Mouse (Mus musculus): ENCODE results near the gene Rassf5. TPM values are rescaled to one million over a fixed set of nuclear protein-coding genes. Genes with fewer than 3 reads are reported as not detected.

The Rassf5 gene
- polyA plus RNA-seq, 1 experiment = 9.8 TPM

GRCm38 (mm10) chr1:131180386-131180785, 64.7 kb downstream of the Rassf5 start:
- H3K27me3 ChIP-seq (ENCODE audit: control insufficient read depth, insufficient read depth, insufficient read length) = no peaks in the 10 kb centered on the region
- H3ac ChIP-seq (ENCODE audit: control insufficient read depth, insufficient read length) = no peak overlapping the region
- no peak overlapping the region for H3K4me2 ChIP-seq (ENCODE audit: low read depth)
- H3K4me3 ChIP-seq = no peak overlapping the region
- TF ChIP-seq REST (IDR thresholded peaks at IDR 0.05; ENCODE audit: insufficient read depth, insufficient read length) = no peak
- H3K36me3 ChIP-seq (ENCODE audit: control insufficient read depth, insufficient read depth) = peaks cover 4% of the 10 kb centered on the region
- no peaks in the 10 kb centered on the region for H3K79me2 ChIP-seq (ENCODE audit: control insufficient read depth, insufficient read depth)

- Histone ChIP-seq H3K79me2 (ENCODE audit: control insufficient read depth, insufficient read depth) (no peaks in the 10 kb centered on the region), H3ac (ENCODE audit: control insufficient read depth, insufficient read length) (no peak overlapping the region), H3K4me3 (no peak overlapping the region), H3K4me2 (ENCODE audit: low read depth) (no peak overlapping the region), H3K27me3 (ENCODE audit: control insufficient read depth, insufficient read depth, insufficient read length) (no peaks in the 10 kb centered on the region), H3K36me3 (ENCODE audit: control insufficient read depth, insufficient read depth) (peaks cover 10% of the 10 kb centered on the region)
- no peak for TF ChIP-seq POLR2A (IDR thresholded peaks at IDR 0.05; ENCODE audit: insufficient read length, low read depth)
- TF ChIP-seq POLR2AphosphoS2 (IDR thresholded peaks at IDR 0.05; ENCODE audit: insufficient read length, low read depth) = no peak
- no peak for TF ChIP-seq CEBPB (IDR thresholded peaks at IDR 0.05; ENCODE audit: insufficient read depth, poor library complexity, severe bottlenecking)
- TF ChIP-seq SRF (IDR thresholded peaks at IDR 0.05; ENCODE audit: control insufficient read depth, insufficient read length, low read depth) = no peak
- no peak for TF ChIP-seq TCF12 (IDR thresholded peaks at IDR 0.05; ENCODE audit: insufficient read depth, poor library complexity, severe bottlenecking)
- no peak for TF ChIP-seq MAX (IDR thresholded peaks at IDR 0.05; ENCODE audit: low read depth)
- TF ChIP-seq USF1 (IDR thresholded peaks at IDR 0.05; ENCODE audit: low read depth) = no peak
- no peak for TF ChIP-seq E2F4 (IDR thresholded peaks at IDR 0.05; ENCODE audit: insufficient read depth)
- TF ChIP-seq TCF3 (IDR thresholded peaks at IDR 0.05; ENCODE audit: insufficient read length, low read depth) = no peak
- TF ChIP-seq REST (IDR thresholded peaks at IDR 0.05; ENCODE audit: insufficient read depth, insufficient read length) = no peak
- no peak for TF ChIP-seq MYOD1 (IDR thresholded peaks at IDR 0.05; ENCODE audit: control insufficient read depth in 1 of 3, insufficient read length in 2 of 3, low read depth in 2 of 3)
- TF ChIP-seq MYOG (IDR thresholded peaks at IDR 0.05; ENCODE audit: control insufficient read depth in 1 of 3, insufficient read depth in 1 of 3, insufficient read length in 2 of 3, low read depth in 2 of 3) = no peak
Observed at GRCm38 (mm10) chr1:131178083-131178482, 67.0 kb downstream of the Rassf5 start.

GRCm38 (mm10) chr1:131177249-131177648, 67.8 kb downstream of the Rassf5 start:
- H3K36me3 ChIP-seq (ENCODE audit: control insufficient read depth, insufficient read depth) = peaks cover 14% of the 10 kb centered on the region
- TF ChIP-seq MYOD1 (IDR thresholded peaks at IDR 0.05; ENCODE audit: control insufficient read depth in 1 of 3, insufficient read length in 2 of 3, low read depth in 2 of 3) (no peak), CEBPB (IDR thresholded peaks at IDR 0.05; ENCODE audit: insufficient read depth, poor library complexity, severe bottlenecking) (no peak), TCF12 (IDR thresholded peaks at IDR 0.05; ENCODE audit: insufficient read depth, poor library complexity, severe bottlenecking) (no peak), POLR2AphosphoS2 (IDR thresholded peaks at IDR 0.05; ENCODE audit: insufficient read length, low read depth) (no peak), MYOG (IDR thresholded peaks at IDR 0.05; ENCODE audit: control insufficient read depth in 1 of 3, insufficient read depth in 1 of 3, insufficient read length in 2 of 3, low read depth in 2 of 3) (no peak), E2F4 (IDR thresholded peaks at IDR 0.05; ENCODE audit: insufficient read depth) (no peak), MAX (IDR thresholded peaks at IDR 0.05; ENCODE audit: low read depth) (no peak), REST (IDR thresholded peaks at IDR 0.05; ENCODE audit: insufficient read depth, insufficient read length) (no peak), TCF3 (IDR thresholded peaks at IDR 0.05; ENCODE audit: insufficient read length, low read depth) (no peak), SRF (IDR thresholded peaks at IDR 0.05; ENCODE audit: control insufficient read depth, insufficient read length, low read depth) (no peak), POLR2A (IDR thresholded peaks at IDR 0.05; ENCODE audit: insufficient read length, low read depth) (no peak), USF1 (IDR thresholded peaks at IDR 0.05; ENCODE audit: low read depth) (no peak)

GRCm38 (mm10) chr1:131175819-131176218, 69.2 kb downstream of the Rassf5 start:
- Histone ChIP-seq H3K4me3 (no peak overlapping the region), H3K4me2 (ENCODE audit: low read depth) (no peak overlapping the region), H3K36me3 (ENCODE audit: control insufficient read depth, insufficient read depth) (peaks cover 14% of the 10 kb centered on the region), H3K79me2 (ENCODE audit: control insufficient read depth, insufficient read depth) (no peaks in the 10 kb centered on the region), H3K27me3 (ENCODE audit: control insufficient read depth, insufficient read depth, insufficient read length) (no peaks in the 10 kb centered on the region), H3ac (ENCODE audit: control insufficient read depth, insufficient read length) (no peak overlapping the region)
- TF ChIP-seq MYOG (IDR thresholded peaks at IDR 0.05; ENCODE audit: control insufficient read depth in 1 of 3, insufficient read depth in 1 of 3, insufficient read length in 2 of 3, low read depth in 2 of 3) = no peak

More at GRCm38 (mm10) chr1:131177249-131177648, 67.8 kb downstream of the Rassf5 start:
- no peaks in the 10 kb centered on the region for H3K27me3 ChIP-seq (ENCODE audit: control insufficient read depth, insufficient read depth, insufficient read length)
- H3K4me2 ChIP-seq (ENCODE audit: low read depth) = no peak overlapping the region
- no peaks in the 10 kb centered on the region for H3K79me2 ChIP-seq (ENCODE audit: control insufficient read depth, insufficient read depth)
- H3ac ChIP-seq (ENCODE audit: control insufficient read depth, insufficient read length) = no peak overlapping the region
- H3K4me3 ChIP-seq = no peak overlapping the region

- Histone ChIP-seq H3K79me2 (ENCODE audit: control insufficient read depth, insufficient read depth) (no peaks in the 10 kb centered on the region), H3K4me2 (ENCODE audit: low read depth) (no peak overlapping the region), H3K4me3 (no peak overlapping the region), H3ac (ENCODE audit: control insufficient read depth, insufficient read length) (no peak overlapping the region), H3K27me3 (ENCODE audit: control insufficient read depth, insufficient read depth, insufficient read length) (no peaks in the 10 kb centered on the region), H3K36me3 (ENCODE audit: control insufficient read depth, insufficient read depth) (peaks cover 14% of the 10 kb centered on the region)
- no peak for TF ChIP-seq CEBPB (IDR thresholded peaks at IDR 0.05; ENCODE audit: insufficient read depth, poor library complexity, severe bottlenecking)
- no peak for TF ChIP-seq REST (IDR thresholded peaks at IDR 0.05; ENCODE audit: insufficient read depth, insufficient read length)
- TF ChIP-seq MYOD1 (IDR thresholded peaks at IDR 0.05; ENCODE audit: control insufficient read depth in 1 of 3, insufficient read length in 2 of 3, low read depth in 2 of 3) = no peak
- TF ChIP-seq MYOG (IDR thresholded peaks at IDR 0.05; ENCODE audit: control insufficient read depth in 1 of 3, insufficient read depth in 1 of 3, insufficient read length in 2 of 3, low read depth in 2 of 3) = no peak
- TF ChIP-seq E2F4 (IDR thresholded peaks at IDR 0.05; ENCODE audit: insufficient read depth) = no peak
- no peak for TF ChIP-seq USF1 (IDR thresholded peaks at IDR 0.05; ENCODE audit: low read depth)
- no peak for TF ChIP-seq POLR2A (IDR thresholded peaks at IDR 0.05; ENCODE audit: insufficient read length, low read depth)
Observed at GRCm38 (mm10) chr1:131175189-131175588, 69.9 kb downstream of the Rassf5 start.
